Mouse (Mus musculus) hindbrain, embryonic 16.5 days (tissue): ENCODE data around the gene Pde1a. TPM values are rescaled to one million over a fixed set of nuclear protein-coding genes. Genes with fewer than 3 reads are reported as not detected.

Experiments
- ATAC-seq: fragments of 200-750 bp; cut with Nextera tagmentation; 2 replicates; pipeline ENCODE4 v1.8.0; 2017; ENCODE audit warnings: moderate TSS enrichment, moderate library complexity
- H3K27ac ChIP-seq: fragments of 300-500 bp; sonication (generic); 2 replicates; pipeline ENCODE4 v1.5.1; 2014; ENCODE audit warnings: low read depth, mild to moderate bottlenecking, control low read depth, low read length, moderate library complexity
- H3K27me3 ChIP-seq: fragments of 300-500 bp; sonication (generic); replicated peaks from 2 replicates; pipeline ENCODE4 v1.6.1; 2014; ENCODE audit warnings: low read length; ENCODE audit not compliant: control insufficient read depth, insufficient read depth
- H3K36me3 ChIP-seq: fragments of 300-500 bp; sonication (generic); 2 replicates; pipeline ENCODE4 v1.6.1; 2014; ENCODE audit warnings: mild to moderate bottlenecking, low read length, moderate library complexity, mixed read lengths; ENCODE audit not compliant: control insufficient read depth, insufficient read depth
- H3K4me1 ChIP-seq: fragments of 300-500 bp; sonication (generic); 2 replicates; pipeline ENCODE4 v1.6.1; 2014; ENCODE audit warnings: low read depth, low read length; ENCODE audit not compliant: control insufficient read depth, insufficient read depth
- H3K4me2 ChIP-seq: fragments of 300-500 bp; sonication (generic); 2 replicates; pipeline ENCODE4 v1.6.1; 2014; ENCODE audit warnings: mild to moderate bottlenecking, low read length, control low read depth, moderate library complexity
- H3K4me3 ChIP-seq: fragments of 300-500 bp; sonication (generic); 2 replicates; pipeline ENCODE4 v1.5.1; 2014; ENCODE audit warnings: mild to moderate bottlenecking, low read length, control low read depth, moderate library complexity
- H3K9ac ChIP-seq: fragments of 300-500 bp; sonication (generic); 2 replicates; pipeline ENCODE4 v1.6.1; 2014; ENCODE audit warnings: low read depth, mild to moderate bottlenecking, control low read depth, low read length, moderate library complexity
- H3K9me3 ChIP-seq: fragments of 300-500 bp; sonication (generic); 2 replicates; pipeline ENCODE4 v1.6.1; 2014; ENCODE audit warnings: mild to moderate bottlenecking, low read length, moderate library complexity; ENCODE audit not compliant: control insufficient read depth
- WGBS: fragments of 180-500 bp; shearing (Covaris S2); extraction: QIAGEN DNeasy Blood & Tissue Kit; methylation state at CpG from one replicate; pipeline ENCODE4 v1.1.7; 2014; 5-methylcytosine and 5-hydroxymethylcytosine counted together
- polyA plus RNA-seq: library from polyadenylated mRNA; unstranded; fragments of >200 nt; fragmentation: Nextera tagmentation; extraction: Ambion mirVana; gene quantifications from 2 replicates; pipeline ENCODE4 v1.2.1, GENCODE M21; 2015

Gene Pde1a
- polyA plus RNA-seq, 1 experiment from 2014 or later = 12.6 TPM

DNA sequence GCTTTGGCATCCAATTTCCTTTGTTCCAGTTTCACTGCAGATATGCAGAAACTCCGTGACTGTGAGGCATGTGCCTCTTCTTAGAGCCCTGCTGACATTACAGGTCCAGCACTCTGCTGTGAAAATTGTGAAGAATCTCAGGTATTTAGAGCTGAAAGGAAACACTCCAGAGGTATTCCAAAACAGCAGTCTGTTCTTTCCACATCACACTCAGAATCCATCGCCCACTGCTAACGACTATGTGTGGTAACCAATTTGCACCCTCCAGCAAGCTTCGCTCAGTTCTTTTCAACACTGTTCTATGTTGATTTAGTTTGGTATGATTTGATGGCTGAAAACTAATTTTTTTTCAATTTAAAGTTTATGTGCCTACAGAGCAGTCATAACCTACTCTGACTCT, 62.8 kb downstream of the Pde1a start:
- no peak for ATAC-seq
- WGBS = 86% methylated on average over 4 of the region's 4 CpGs

DNA sequence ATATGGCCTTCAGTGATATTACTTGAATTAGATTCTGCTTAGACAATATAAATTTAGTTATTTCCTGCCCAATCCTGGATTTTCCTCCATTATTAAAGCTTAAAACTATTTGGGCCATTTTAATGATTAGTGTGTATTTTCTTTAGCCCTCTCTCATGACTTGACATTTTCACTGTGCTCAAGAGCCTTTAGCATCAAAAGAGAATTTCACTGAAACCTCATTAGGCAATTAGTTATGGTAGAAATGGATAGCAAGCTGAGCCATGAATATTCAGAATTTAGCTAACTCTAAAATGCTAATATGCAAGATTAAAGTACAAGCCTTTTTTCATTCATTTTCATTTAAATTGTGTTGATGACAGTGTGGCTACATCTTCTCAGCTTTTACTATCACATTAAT, 73.2 kb downstream of the Pde1a start:
- Histone ChIP-seq H3K27me3 (no peaks in the 10 kb centered on the region), H3K36me3 (no peaks in the 10 kb centered on the region), H3K4me3 (no peak overlapping the region), H3K27ac (no peak overlapping the region), H3K4me1 (no peaks in the 10 kb centered on the region), H3K9ac (no peak overlapping the region), H3K4me2 (no peak overlapping the region), H3K9me3 (no peaks in the 10 kb centered on the region)
- no peak for ATAC-seq

More for the DNA sequence above, 62.8 kb downstream of the Pde1a start:
- H3K36me3 ChIP-seq = no peaks in the 10 kb centered on the region
- no peak overlapping the region for H3K4me2 ChIP-seq
- no peaks in the 10 kb centered on the region for H3K9me3 ChIP-seq
- no peaks in the 10 kb centered on the region for H3K4me1 ChIP-seq
- no peak overlapping the region for H3K27ac ChIP-seq
- no peak overlapping the region for H3K9ac ChIP-seq
- H3K27me3 ChIP-seq = no peaks in the 10 kb centered on the region
- no peak overlapping the region for H3K4me3 ChIP-seq

DNA sequence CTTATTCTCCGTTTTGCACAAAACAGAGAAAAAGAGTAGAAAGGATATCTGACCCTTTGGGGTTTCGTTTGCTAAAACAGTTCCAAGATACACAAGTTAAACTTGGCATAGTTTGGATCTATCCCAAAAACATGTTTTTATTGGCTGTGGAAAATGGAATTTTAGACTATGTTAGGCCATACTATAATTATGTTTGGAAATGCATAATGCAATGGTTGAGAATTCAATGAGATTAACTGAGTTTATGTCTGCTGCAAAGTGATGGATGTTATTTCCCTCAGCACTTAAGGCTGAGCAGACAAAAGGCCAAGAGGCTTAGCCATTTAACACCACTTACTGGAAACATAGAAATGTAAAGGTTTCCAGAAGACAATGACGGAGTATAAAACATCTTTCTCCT, 75.2 kb downstream of the Pde1a start:
- ATAC-seq = no peak
- no peak overlapping the region for H3K9ac ChIP-seq
- no peak overlapping the region for H3K4me2 ChIP-seq
- H3K4me1 ChIP-seq = no peaks in the 10 kb centered on the region
- H3K36me3 ChIP-seq = no peaks in the 10 kb centered on the region
- no peaks in the 10 kb centered on the region for H3K27me3 ChIP-seq
- WGBS = 80% methylated on average over 3 of the region's 3 CpGs
- no peak overlapping the region for H3K4me3 ChIP-seq
- H3K27ac ChIP-seq = no peak overlapping the region
- H3K9me3 ChIP-seq = no peaks in the 10 kb centered on the region

DNA sequence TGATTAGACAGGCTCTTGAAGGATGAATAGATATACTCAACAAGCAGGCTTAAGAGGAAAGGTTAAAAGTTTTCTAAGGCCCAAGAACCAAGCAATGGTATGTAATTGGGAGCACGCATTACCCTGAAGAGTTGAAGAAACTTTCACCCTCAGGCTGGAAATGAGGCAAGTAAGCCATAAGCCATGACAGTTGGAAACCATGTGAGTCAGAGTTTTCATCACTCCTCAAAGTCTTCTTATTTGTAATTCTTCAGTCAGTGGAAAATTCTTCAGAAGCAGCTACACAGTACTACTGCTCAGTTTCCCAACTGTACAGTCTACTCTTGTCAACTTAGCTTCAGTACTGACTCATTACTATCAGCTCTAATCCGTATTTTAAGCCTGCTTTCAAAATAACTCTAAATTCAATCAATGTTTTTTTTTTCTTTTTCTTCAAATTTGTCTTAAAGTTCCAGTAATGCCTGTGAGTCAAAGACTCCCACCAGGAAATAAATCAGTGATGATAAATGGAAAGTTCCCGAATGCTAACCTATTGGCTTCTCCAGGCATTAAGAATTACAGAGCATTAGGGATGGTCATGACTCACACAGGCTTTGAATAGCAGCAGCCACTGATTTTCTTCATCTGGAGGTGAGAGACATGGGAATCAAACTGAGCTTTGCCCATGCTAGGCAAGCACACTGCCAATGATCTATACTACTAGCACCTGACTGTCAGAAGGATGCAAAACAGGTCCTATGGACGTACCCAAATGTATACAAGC, 82.3 kb downstream of the Pde1a start:
- no peaks in the 10 kb centered on the region for H3K27me3 ChIP-seq
- 87% methylated on average over 4 of the region's 4 CpGs for WGBS
- H3K4me3 ChIP-seq = no peak overlapping the region
- ATAC-seq = no peak
- H3K4me1 ChIP-seq = no peaks in the 10 kb centered on the region
- no peak overlapping the region for H3K27ac ChIP-seq
- no peak overlapping the region for H3K9ac ChIP-seq
- no peak overlapping the region for H3K4me2 ChIP-seq
- H3K36me3 ChIP-seq = no peaks in the 10 kb centered on the region
- no peaks in the 10 kb centered on the region for H3K9me3 ChIP-seq

DNA sequence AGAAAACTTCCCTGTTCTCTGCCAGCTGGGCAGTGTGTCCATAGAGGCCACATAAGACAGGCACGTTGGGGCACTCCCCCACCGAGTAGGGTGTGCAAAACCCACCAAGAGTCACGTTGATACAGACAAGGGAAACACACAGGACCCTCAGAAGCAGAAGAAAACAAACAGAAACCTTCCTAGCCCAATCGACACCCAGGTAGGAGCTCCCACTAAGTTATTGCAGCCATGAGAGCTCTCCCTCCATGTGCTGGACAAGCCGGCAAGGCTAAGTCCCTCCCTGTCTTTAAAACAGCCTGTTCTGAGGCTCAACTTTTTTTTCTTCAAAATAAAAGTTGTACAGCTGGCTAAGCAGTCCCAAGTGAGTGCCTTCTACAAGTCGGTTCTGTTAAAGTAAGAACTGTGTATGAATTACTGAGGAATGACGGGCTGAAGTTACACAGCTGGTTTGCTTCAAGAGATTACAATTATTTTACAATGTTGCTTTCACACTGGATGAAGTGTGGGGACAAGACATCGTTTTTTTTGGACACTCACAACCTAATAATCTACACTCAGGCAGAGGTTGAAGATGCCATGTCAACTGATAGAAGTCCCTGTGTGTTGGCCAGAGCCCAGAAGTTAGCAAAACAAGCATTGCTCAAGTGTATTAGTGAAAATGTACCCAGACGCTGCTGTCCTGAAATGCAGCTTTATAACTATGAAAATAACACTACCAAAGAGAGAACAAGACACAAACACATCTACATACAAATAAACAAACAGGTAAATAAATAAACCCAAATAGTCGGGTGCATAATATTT, 90.4 kb downstream of the Pde1a start:
- H3K4me3 ChIP-seq = no peak overlapping the region
- no peak overlapping the region for H3K4me2 ChIP-seq
- no peak overlapping the region for H3K9ac ChIP-seq
- H3K27ac ChIP-seq = no peak overlapping the region
- no peaks in the 10 kb centered on the region for H3K27me3 ChIP-seq
- no peak for ATAC-seq
- no peaks in the 10 kb centered on the region for H3K9me3 ChIP-seq
- no peaks in the 10 kb centered on the region for H3K4me1 ChIP-seq
- WGBS = 76% methylated on average over 10 of the region's 10 CpGs
- H3K36me3 ChIP-seq = no peaks in the 10 kb centered on the region

DNA sequence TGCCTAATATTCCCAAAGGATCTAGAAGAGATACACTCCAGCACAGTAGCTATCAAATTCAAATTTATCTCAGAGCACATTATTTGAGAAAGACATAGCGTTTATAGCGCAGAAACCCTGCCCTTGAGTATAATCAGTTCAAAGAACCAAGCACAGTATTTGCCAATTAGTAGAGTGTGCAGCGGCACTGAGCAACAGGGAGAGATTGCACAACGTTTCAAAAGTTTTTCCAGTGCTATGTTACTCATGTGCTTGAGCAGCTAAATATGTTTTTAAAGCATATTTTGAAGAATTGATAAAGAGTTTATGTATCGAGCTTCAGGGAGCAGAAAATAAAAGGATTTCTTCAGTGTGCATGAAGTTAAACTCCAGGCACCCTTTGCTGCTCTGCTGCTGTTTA, 91.3 kb downstream of the Pde1a start:
- no peak overlapping the region for H3K9ac ChIP-seq
- no peaks in the 10 kb centered on the region for H3K4me1 ChIP-seq
- H3K27me3 ChIP-seq = no peaks in the 10 kb centered on the region
- no peak for ATAC-seq
- 73% methylated on average over 5 of the region's 5 CpGs for WGBS
- no peak overlapping the region for H3K4me2 ChIP-seq
- no peaks in the 10 kb centered on the region for H3K36me3 ChIP-seq
- H3K9me3 ChIP-seq = no peaks in the 10 kb centered on the region
- no peak overlapping the region for H3K4me3 ChIP-seq
- no peak overlapping the region for H3K27ac ChIP-seq

DNA sequence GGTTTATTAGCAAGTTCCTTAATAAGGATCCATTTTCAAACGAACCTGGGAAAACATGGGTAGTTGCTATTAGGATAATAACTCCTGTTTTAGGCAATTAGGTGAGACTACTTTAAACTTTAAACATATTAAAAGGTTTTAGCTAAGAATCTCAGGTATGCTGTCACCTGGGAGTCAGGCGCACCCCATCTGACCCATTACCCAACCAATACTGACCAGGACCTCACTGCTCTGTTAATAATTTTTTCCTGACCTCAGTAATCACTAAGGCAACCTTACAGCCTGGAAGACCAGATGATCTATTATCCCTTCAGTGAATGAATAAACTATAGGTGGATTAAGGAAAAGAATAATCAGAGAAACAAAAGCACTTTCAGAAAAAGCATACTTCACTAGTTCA, 100.2 kb downstream of the Pde1a start:
- no peaks in the 10 kb centered on the region for H3K27me3 ChIP-seq

DNA sequence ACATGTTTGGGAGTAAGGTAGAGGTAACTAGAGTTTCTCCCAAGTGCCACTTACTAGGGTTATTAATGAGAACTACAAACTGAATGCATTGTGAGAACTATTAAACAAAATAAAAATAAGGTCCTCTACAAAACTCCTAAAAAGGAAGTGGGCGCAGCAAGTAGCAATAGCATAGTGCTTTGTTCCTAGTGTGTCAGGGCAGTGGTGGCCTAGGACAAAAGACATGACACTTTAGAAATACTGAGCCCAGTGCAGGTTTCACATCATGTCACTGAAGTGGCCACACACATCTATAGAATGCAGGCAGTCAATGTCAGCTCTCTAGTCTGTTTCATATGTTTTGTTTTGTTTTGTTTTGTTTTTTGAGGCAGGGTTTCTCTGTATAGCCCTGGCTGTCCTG, 103.2 kb downstream of the Pde1a start:
- no peak overlapping the region for H3K9ac ChIP-seq
- H3K27me3 ChIP-seq = no peaks in the 10 kb centered on the region
- no peaks in the 10 kb centered on the region for H3K36me3 ChIP-seq
- no peaks in the 10 kb centered on the region for H3K9me3 ChIP-seq
- H3K4me3 ChIP-seq = no peak overlapping the region
- ATAC-seq = no peak
- WGBS = 88% methylated on average over 1 of the region's 1 CpGs
- no peak overlapping the region for H3K27ac ChIP-seq
- no peak overlapping the region for H3K4me2 ChIP-seq
- no peaks in the 10 kb centered on the region for H3K4me1 ChIP-seq

More for the DNA sequence above, 100.2 kb downstream of the Pde1a start:
- ATAC-seq = no peak
- no peak overlapping the region for H3K27ac ChIP-seq
- H3K4me1 ChIP-seq = no peaks in the 10 kb centered on the region
- no peak overlapping the region for H3K4me3 ChIP-seq
- no peak overlapping the region for H3K4me2 ChIP-seq
- 80% methylated on average over 2 of the region's 2 CpGs for WGBS
- H3K9me3 ChIP-seq = no peaks in the 10 kb centered on the region
- no peaks in the 10 kb centered on the region for H3K36me3 ChIP-seq
- no peak overlapping the region for H3K9ac ChIP-seq

DNA sequence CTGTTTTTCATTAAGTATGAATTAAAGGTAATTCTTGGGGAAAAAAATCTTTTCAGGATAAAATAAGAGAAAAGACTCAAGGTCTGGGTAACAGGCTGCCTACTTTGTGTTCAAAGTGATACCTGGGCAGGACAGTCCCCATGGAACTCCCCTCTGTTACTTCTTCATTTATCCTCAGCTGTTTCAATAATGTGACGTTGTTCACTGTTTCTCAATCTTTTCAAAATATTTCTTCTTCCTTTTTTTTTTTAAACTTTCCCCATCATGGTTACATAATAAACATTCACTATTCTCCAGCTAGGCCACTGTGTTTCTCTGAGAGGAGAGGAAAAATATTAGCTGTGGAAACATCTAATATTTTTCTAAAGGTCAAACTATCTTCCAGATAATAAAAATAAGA, 103.7 kb downstream of the Pde1a start:
- Histone ChIP-seq H3K36me3 (no peaks in the 10 kb centered on the region), H3K9me3 (no peaks in the 10 kb centered on the region), H3K4me1 (no peaks in the 10 kb centered on the region), H3K27ac (no peak overlapping the region), H3K4me3 (no peak overlapping the region), H3K9ac (no peak overlapping the region), H3K27me3 (no peaks in the 10 kb centered on the region), H3K4me2 (no peak overlapping the region)
- 93% methylated on average over 1 of the region's 1 CpGs for WGBS
- ATAC-seq = no peak
